Mouse (Mus musculus): ENCODE measurements around the gene Cd53.
A peak's percentile ranks its signal among the peaks of the same experiment; 100 is the strongest.

Cd53 gene

GRCm38 (mm10) chr3:106789930-106790329 lies at the start of gene Cd53:
Cd53 (minus strand) TSS chr3:106790149.
- peak; percentile 62 for DNase-seq (ENCODE audit: low spot score)

GRCm38 (mm10) chr3:106832107-106832506 lies 42.2 kb upstream of the Cd53 start:
- peak; percentile 15 for DNase-seq (ENCODE audit: low spot score)

GRCm38 (mm10) chr3:106826187-106826586 lies 36.2 kb upstream of the Cd53 start, which contains the start of gene Olfr266:
Olfr266 (minus strand) TSS chr3:106826287.
- no peak for DNase-seq (ENCODE audit: low spot score)

- DNase-seq (ENCODE audit: low spot score) = no peak
Observed at GRCm38 (mm10) chr3:106817676-106818075, 27.7 kb upstream of the Cd53 start.

GRCm38 (mm10) chr3:106808972-106809695 lies 19.2 kb upstream of the Cd53 start:
- no peak for DNase-seq (ENCODE audit: low spot score)

- no peak for DNase-seq (ENCODE audit: low spot score)
Observed at GRCm38 (mm10) chr3:106798079-106798478, 8.1 kb upstream of the Cd53 start.

- DNase-seq (ENCODE audit: low spot score) = peak; percentile 43
Observed at GRCm38 (mm10) chr3:106788440-106788887, 1.5 kb downstream of the Cd53 start.

GRCm38 (mm10) chr3:106787972-106788371 lies 2.0 kb downstream of the Cd53 start:
- DNase-seq (ENCODE audit: low spot score) = peak; percentile 40

GRCm38 (mm10) chr3:106785130-106785529 lies 4.8 kb downstream of the Cd53 start:
- peak; percentile 31 for DNase-seq (ENCODE audit: low spot score)

- DNase-seq (ENCODE audit: low spot score) = no peak
Observed at GRCm38 (mm10) chr3:106771834-106772233, 18.1 kb downstream of the Cd53 start.

- DNase-seq (ENCODE audit: low spot score) = no peak
Observed at GRCm38 (mm10) chr3:106755898-106756297, 34.1 kb downstream of the Cd53 start.

GRCm38 (mm10) chr3:106722028-106722945 lies 67.7 kb downstream of the Cd53 start:
- DNase-seq (ENCODE audit: low spot score) = peak; percentile 87

- DNase-seq (ENCODE audit: low spot score) = peak; percentile 99
Observed at GRCm38 (mm10) chr3:106721397-106722027, 68.4 kb downstream of the Cd53 start.
